Mouse (Mus musculus): Measurements from ENCODE around the gene Olfr74.
"Not testable (repeated sequence)": the region's sequence is repeated elsewhere in the genome, so short reads cannot be mapped to it uniquely, and the experiment has no call there.

Olfr74 gene

GRCm38 (mm10) chr2:87974563-87974962 is at the start of gene Olfr74:
Gene Olfr74 (minus strand): TSS chr2:87974663.
- ATAC-seq (ENCODE audit: low TSS enrichment): no peak

- ATAC-seq (ENCODE audit: low TSS enrichment): not testable (repeated sequence)
Observed at GRCm38 (mm10) chr2:88022474-88022873, 48.0 kb upstream of the Olfr74 start, which contains the start of gene Olfr1161. Gene Olfr1161 (plus strand): TSS chr2:88022774.

- no peak for ATAC-seq (ENCODE audit: low TSS enrichment)
Observed at GRCm38 (mm10) chr2:88007515-88008318, 33.3 kb upstream of the Olfr74 start, which contains the start of gene Olfr1160. Gene Olfr1160 (minus strand): TSS chr2:88008268.

- no peak for ATAC-seq (ENCODE audit: low TSS enrichment)
Observed at GRCm38 (mm10) chr2:87989813-87990212, 15.3 kb upstream of the Olfr74 start, which contains the start of gene Olfr1158. Gene Olfr1158 (plus strand): TSS chr2:87990113.

- ATAC-seq (ENCODE audit: low TSS enrichment): no peak
Observed at GRCm38 (mm10) chr2:87968199-87968598, 6.3 kb downstream of the Olfr74 start, which contains the start of gene Olfr1157. Gene Olfr1157 (minus strand): TSS chr2:87968299.

GRCm38 (mm10) chr2:87953000-87953399 is 21.5 kb downstream of the Olfr74 start, which contains the start of gene Olfr1156:
Gene Olfr1156 (minus strand): TSS chr2:87953100.
- ATAC-seq (ENCODE audit: low TSS enrichment): no peak

GRCm38 (mm10) chr2:87945037-87945436 is 29.4 kb downstream of the Olfr74 start, which contains the start of gene Olfr1155:
Gene Olfr1155 (minus strand): TSS chr2:87945137.
- no peak for ATAC-seq (ENCODE audit: low TSS enrichment)
